Mouse (Mus musculus): ENCODE results near the gene Zfp853. TPM values are rescaled to one million over a fixed set of nuclear protein-coding genes. Genes with fewer than 3 reads are reported as not detected.
A peak's percentile ranks its signal among the peaks of the same experiment; 100 is the strongest.

The Zfp853 gene
- polyA plus RNA-seq, 1 experiment from 2014 or later: not detected

DNA sequence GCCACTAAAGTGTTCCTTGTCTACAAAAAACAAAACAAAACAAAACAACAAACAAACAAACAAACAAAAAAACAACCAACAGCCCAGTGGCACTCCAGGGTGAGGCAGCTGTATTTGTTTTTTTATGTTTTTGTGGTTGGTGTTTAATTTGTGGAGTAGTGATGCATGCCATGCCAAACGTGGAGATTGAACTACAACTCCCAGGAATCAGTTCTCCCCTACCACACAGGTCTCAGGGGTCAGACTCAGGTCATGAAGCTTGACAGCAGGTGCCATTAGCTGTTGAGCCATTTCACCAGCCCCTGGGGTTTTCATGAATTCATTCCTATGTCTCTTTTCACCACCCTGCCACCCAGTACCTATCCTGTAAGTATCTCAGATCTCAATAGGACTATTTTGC lies 28.0 kb downstream of the Zfp853 start:
- Histone ChIP-seq H3K27me3 (ENCODE audit: control insufficient read depth, insufficient read depth, low read length) (no peaks in the 10 kb centered on the region), H3K9ac (ENCODE audit: low read length) (no peak overlapping the region), H3K4me2 (ENCODE audit: low read depth, low read length) (no peak overlapping the region), H3K27ac (ENCODE audit: low read length) (no peak overlapping the region), H3K4me1 (ENCODE audit: control insufficient read depth, insufficient read depth, low read length) (peaks cover 10% of the 10 kb centered on the region), H3K36me3 (ENCODE audit: control insufficient read depth, insufficient read depth) (peaks cover 8% of the 10 kb centered on the region; the same call in 1 of the 2 replicates), H3K4me3 (ENCODE audit: low read length) (no peak overlapping the region), H3K9me3 (replicated peaks; ENCODE audit: control insufficient read depth, low read length) (no peaks in the 10 kb centered on the region)
- 56% methylated on average over 1 of the region's 1 CpGs for WGBS
- no peak for ATAC-seq (replicated peaks; ENCODE audit: extremely low read depth, insufficient read depth, low FRiP score)

GRCm38 (mm10) chr5:143264689-143265088 lies 28.7 kb downstream of the Zfp853 start:
- H3K9me3 ChIP-seq (replicated peaks; ENCODE audit: control insufficient read depth, low read length): no peaks in the 10 kb centered on the region
- H3K27ac ChIP-seq (ENCODE audit: low read length): no peak overlapping the region
- H3K9ac ChIP-seq (ENCODE audit: low read length): no peak overlapping the region
- 78% methylated on average over 10 of the region's 10 CpGs for WGBS
- no peaks in the 10 kb centered on the region for H3K27me3 ChIP-seq (ENCODE audit: control insufficient read depth, insufficient read depth, low read length)
- peaks cover 8% of the 10 kb centered on the region; the same call in 1 of the 2 replicates for H3K36me3 ChIP-seq (ENCODE audit: control insufficient read depth, insufficient read depth)
- H3K4me3 ChIP-seq (ENCODE audit: low read length): no peak overlapping the region
- ATAC-seq (replicated peaks; ENCODE audit: extremely low read depth, insufficient read depth, low FRiP score): no peak
- H3K4me2 ChIP-seq (ENCODE audit: low read depth, low read length): no peak overlapping the region
- H3K4me1 ChIP-seq (ENCODE audit: control insufficient read depth, insufficient read depth, low read length): peaks cover 8% of the 10 kb centered on the region; the same call in 1 of the 2 replicates

DNA sequence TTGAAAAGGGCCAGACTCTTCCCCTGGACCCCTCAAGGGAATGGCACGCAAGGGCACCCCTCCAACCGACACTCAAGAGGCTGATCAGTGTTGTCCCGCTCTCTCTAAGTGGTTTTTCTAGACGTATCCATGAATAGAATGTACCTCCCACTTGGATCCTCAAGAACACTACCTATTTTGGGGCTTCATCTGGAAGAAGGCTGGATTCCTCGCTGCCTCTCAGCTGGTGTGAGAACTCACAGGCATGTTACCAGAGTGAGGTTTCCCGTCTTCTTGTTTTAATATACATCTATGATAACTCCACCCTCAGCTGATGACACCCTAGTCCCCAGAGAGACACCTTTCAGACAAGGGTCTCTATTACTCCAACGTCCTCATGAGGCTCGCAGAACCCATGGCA lies 31.8 kb downstream of the Zfp853 start:
- H3K4me1 ChIP-seq (ENCODE audit: control insufficient read depth, insufficient read depth, low read length): no peaks in the 10 kb centered on the region
- H3K27ac ChIP-seq (ENCODE audit: low read length): no peak overlapping the region
- ATAC-seq (replicated peaks; ENCODE audit: extremely low read depth, insufficient read depth, low FRiP score): no peak
- H3K36me3 ChIP-seq (ENCODE audit: control insufficient read depth, insufficient read depth): peaks cover 8% of the 10 kb centered on the region; the same call in 1 of the 2 replicates
- H3K9ac ChIP-seq (ENCODE audit: low read length): no peak overlapping the region
- H3K4me2 ChIP-seq (ENCODE audit: low read depth, low read length): no peak overlapping the region
- H3K27me3 ChIP-seq (ENCODE audit: control insufficient read depth, insufficient read depth, low read length): peaks cover 15% of the 10 kb centered on the region
- H3K4me3 ChIP-seq (ENCODE audit: low read length): no peak overlapping the region
- no peaks in the 10 kb centered on the region for H3K9me3 ChIP-seq (replicated peaks; ENCODE audit: control insufficient read depth, low read length)
- WGBS: 80% methylated on average over 8 of the region's 8 CpGs

DNA sequence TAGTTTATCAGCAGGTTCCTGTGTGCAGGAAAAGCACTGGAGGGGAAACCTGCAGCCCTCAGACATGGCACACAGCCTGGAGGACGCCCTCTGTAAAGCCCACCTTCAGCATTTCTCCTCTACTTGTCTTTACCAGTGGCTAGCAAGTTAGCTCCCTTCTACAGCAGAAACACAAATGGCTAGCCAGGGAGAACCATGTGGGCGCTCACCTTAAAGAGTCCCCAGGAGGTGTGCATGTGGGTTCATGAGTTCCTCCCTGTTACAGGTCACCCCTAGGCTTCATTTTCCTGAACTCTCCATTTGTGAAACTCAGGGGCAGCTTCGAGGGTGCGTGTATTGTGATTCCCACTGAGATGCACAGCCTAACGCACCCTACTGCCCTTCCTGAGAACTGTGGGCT lies 37.6 kb downstream of the Zfp853 start:
- Histone ChIP-seq H3K27ac (ENCODE audit: low read length) (no peak overlapping the region), H3K4me1 (ENCODE audit: control insufficient read depth, insufficient read depth, low read length) (peaks cover 11% of the 10 kb centered on the region), H3K4me2 (ENCODE audit: low read depth, low read length) (no peak overlapping the region), H3K27me3 (ENCODE audit: control insufficient read depth, insufficient read depth, low read length) (peaks cover 73% of the 10 kb centered on the region), H3K9ac (ENCODE audit: low read length) (no peak overlapping the region), H3K4me3 (ENCODE audit: low read length) (no peak overlapping the region), H3K36me3 (ENCODE audit: control insufficient read depth, insufficient read depth) (no peaks in the 10 kb centered on the region; the same call in 1 of the 2 replicates), H3K9me3 (replicated peaks; ENCODE audit: control insufficient read depth, low read length) (no peaks in the 10 kb centered on the region)
- WGBS: 91% methylated on average over 5 of the region's 5 CpGs
- no peak for ATAC-seq (replicated peaks; ENCODE audit: extremely low read depth, insufficient read depth, low FRiP score)

- 34% methylated on average over 24 of the region's 24 CpGs for WGBS
These were observed 38.3 kb downstream of the Zfp853 start for GRCm38 (mm10) chr5:143255131-143255519.

GRCm38 (mm10) chr5:143254487-143255130 lies 38.8 kb downstream of the Zfp853 start:
- Histone ChIP-seq H3K4me2 (ENCODE audit: low read depth, low read length) (peak overlapping the region; percentile 69; the same call in 1 of the 2 replicates), H3K36me3 (ENCODE audit: control insufficient read depth, insufficient read depth) (no peaks in the 10 kb centered on the region; the same call in 1 of the 2 replicates), H3K9me3 (replicated peaks; ENCODE audit: control insufficient read depth, low read length) (no peaks in the 10 kb centered on the region), H3K4me3 (ENCODE audit: low read length) (peak overlapping the region; percentile 48), H3K27me3 (ENCODE audit: control insufficient read depth, insufficient read depth, low read length) (peaks cover 73% of the 10 kb centered on the region), H3K4me1 (ENCODE audit: control insufficient read depth, insufficient read depth, low read length) (peaks cover 11% of the 10 kb centered on the region), H3K9ac (ENCODE audit: low read length) (no peak overlapping the region), H3K27ac (ENCODE audit: low read length) (no peak overlapping the region)
- 20% methylated on average over 66 of the region's 66 CpGs for WGBS
- ATAC-seq (replicated peaks; ENCODE audit: extremely low read depth, insufficient read depth, low FRiP score): no peak; the same call in 1 of the 2 replicates

More at GRCm38 (mm10) chr5:143255131-143255519, 38.3 kb downstream of the Zfp853 start:
- Histone ChIP-seq H3K4me2 (ENCODE audit: low read depth, low read length) (no peak overlapping the region), H3K27ac (ENCODE audit: low read length) (no peak overlapping the region), H3K27me3 (ENCODE audit: control insufficient read depth, insufficient read depth, low read length) (peaks cover 73% of the 10 kb centered on the region), H3K4me1 (ENCODE audit: control insufficient read depth, insufficient read depth, low read length) (peaks cover 11% of the 10 kb centered on the region), H3K36me3 (ENCODE audit: control insufficient read depth, insufficient read depth) (no peaks in the 10 kb centered on the region; the same call in 1 of the 2 replicates), H3K9me3 (replicated peaks; ENCODE audit: control insufficient read depth, low read length) (no peaks in the 10 kb centered on the region), H3K9ac (ENCODE audit: low read length) (no peak overlapping the region), H3K4me3 (ENCODE audit: low read length) (peak overlapping the region; percentile 48; the same call in 1 of the 2 replicates)
- ATAC-seq (replicated peaks; ENCODE audit: extremely low read depth, insufficient read depth, low FRiP score): no peak

GRCm38 (mm10) chr5:143253881-143254486 lies 39.4 kb downstream of the Zfp853 start:
- Histone ChIP-seq H3K4me2 (ENCODE audit: low read depth, low read length) (peak overlapping the region; percentile 69), H3K4me1 (ENCODE audit: control insufficient read depth, insufficient read depth, low read length) (peaks cover 11% of the 10 kb centered on the region), H3K9ac (ENCODE audit: low read length) (peak overlapping the region; percentile 20; the same call in 1 of the 2 replicates), H3K4me3 (ENCODE audit: low read length) (peak overlapping the region; percentile 48), H3K27me3 (ENCODE audit: control insufficient read depth, insufficient read depth, low read length) (peaks cover 73% of the 10 kb centered on the region), H3K27ac (ENCODE audit: low read length) (no peak overlapping the region), H3K36me3 (ENCODE audit: control insufficient read depth, insufficient read depth) (no peaks in the 10 kb centered on the region; the same call in 1 of the 2 replicates), H3K9me3 (replicated peaks; ENCODE audit: control insufficient read depth, low read length) (no peaks in the 10 kb centered on the region)
- ATAC-seq (replicated peaks; ENCODE audit: extremely low read depth, insufficient read depth, low FRiP score): no peak
- 8% methylated on average over 75 of the region's 81 CpGs for WGBS

DNA sequence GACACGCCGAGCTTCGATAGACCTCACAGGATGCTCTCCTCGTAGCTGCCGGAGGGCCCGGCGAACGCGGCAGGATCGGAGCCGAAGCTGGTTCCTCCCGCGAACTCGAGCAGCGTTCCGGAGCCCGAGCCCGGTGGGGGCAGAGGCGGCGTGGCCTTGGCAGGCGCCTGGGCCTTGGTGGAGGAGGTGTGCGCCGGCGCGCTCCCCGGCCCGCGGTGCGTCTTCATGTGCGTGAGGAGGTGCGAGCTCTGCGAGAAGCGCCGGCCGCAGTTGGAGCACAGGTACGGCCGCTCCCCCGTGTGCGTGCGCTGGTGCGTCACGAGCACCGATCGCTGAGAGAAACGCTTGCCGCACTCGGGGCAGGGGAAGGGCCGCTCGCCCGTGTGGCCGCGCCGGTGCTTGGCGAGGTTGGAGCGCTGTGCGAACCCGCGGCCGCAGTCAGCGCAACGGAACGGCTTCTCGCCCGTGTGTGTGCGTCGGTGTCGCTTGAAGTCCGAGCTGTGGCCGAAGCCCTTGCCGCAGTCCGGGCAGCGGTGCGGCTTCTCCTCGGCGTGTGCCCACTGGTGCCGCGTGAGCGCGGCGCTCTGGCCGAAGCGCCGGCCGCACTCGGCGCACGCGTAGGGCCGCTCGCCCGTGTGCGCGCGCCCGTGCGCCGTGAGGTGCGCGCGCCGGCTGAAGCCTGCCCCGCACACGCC lies 40.1 kb downstream of the Zfp853 start:
- 8% methylated on average over 100 of the region's 103 CpGs for WGBS
- H3K9ac ChIP-seq (ENCODE audit: low read length): peak overlapping the region; percentile 20; the same call in 1 of the 2 replicates

More for the DNA sequence above, 40.1 kb downstream of the Zfp853 start:
- Histone ChIP-seq H3K4me3 (ENCODE audit: low read length) (peak overlapping the region; percentile 48), H3K4me2 (ENCODE audit: low read depth, low read length) (peak overlapping the region; percentile 69), H3K9me3 (replicated peaks; ENCODE audit: control insufficient read depth, low read length) (no peaks in the 10 kb centered on the region), H3K27me3 (ENCODE audit: control insufficient read depth, insufficient read depth, low read length) (peaks cover 73% of the 10 kb centered on the region), H3K36me3 (ENCODE audit: control insufficient read depth, insufficient read depth) (peaks cover 4% of the 10 kb centered on the region), H3K4me1 (ENCODE audit: control insufficient read depth, insufficient read depth, low read length) (peaks cover 11% of the 10 kb centered on the region), H3K27ac (ENCODE audit: low read length) (no peak overlapping the region)
- peak; percentile 50 for ATAC-seq (replicated peaks; ENCODE audit: extremely low read depth, insufficient read depth, low FRiP score)
